Comparison of ENCODE assay signal across 14 mouse cellular contexts in genomic region chr3:101381691-101382090, GRCm38 (mm10). TPM values are rescaled to one million over a fixed set of nuclear protein-coding genes. Genes with fewer than 3 reads are reported as not detected.
DNase-seq lines count a peak whose midpoint lies in the region; ATAC-seq and TF ChIP-seq lines count a peak whose summit lies in the region.
"Had no signal": no experiment of that assay in that cellular context is flagged by ENCODE, and none has a peak within 500 bp of the region (broad histone marks: within the 10 kb centered on the region; RNA-seq: fewer than 3 reads in every experiment).

No protein-coding gene starts in this region.

- H3K36me3 ChIP-seq in heart, embryonic 15.5 days, result no peaks in the 10 kb centered on the region
- no peaks in the 10 kb centered on the region for H3K36me3 ChIP-seq in embryonic facial prominence, embryonic 10.5 days (replicated peaks)
- H3K36me3 ChIP-seq in embryonic facial prominence, embryonic 15.5 days, result no peaks in the 10 kb centered on the region
- H3K36me3 ChIP-seq in midbrain, embryonic 15.5 days (replicated peaks), result no peaks in the 10 kb centered on the region
- H3K36me3 ChIP-seq: liver, embryonic 15.5 days had no signal

- ATAC-seq in heart, embryonic 15.5 days (replicated peaks; ENCODE audit: insufficient number of reproducible peaks, insufficient read depth, low FRiP score, low read depth), result no peak
- no peak for ATAC-seq in embryonic facial prominence, embryonic 15.5 days (ENCODE audit: insufficient number of reproducible peaks, low FRiP score, low TSS enrichment, low read depth)
- no peak for ATAC-seq in midbrain, embryonic 15.5 days (replicated peaks)
- ATAC-seq: CD4-positive, CD25-positive, alpha-beta regulatory T cell, adult 4 months; intestine, postnatal 0 days had no signal

- no peak for TF ChIP-seq CTCF in left cerebral cortex, adult 2 months (IDR thresholded peaks at IDR 0.05)

- no peak overlapping the region for H3K9ac ChIP-seq in heart, embryonic 15.5 days
- no peak overlapping the region for H3K9ac ChIP-seq in embryonic facial prominence, embryonic 15.5 days
- H3K9ac ChIP-seq in midbrain, embryonic 15.5 days, result 0 out of 2 replicates have a peak overlapping the region, but pooled peaks have one; percentile 3
- H3K9ac ChIP-seq: liver, embryonic 15.5 days had no signal

- DNase-seq in heart, postnatal 4 days, result no peak
- DNase-seq in embryonic facial prominence, embryonic 10.5 days (ENCODE audit: low spot score), result peak; percentile 52
- no peak for DNase-seq in embryo, embryonic 10.5 days (ENCODE audit: low spot score)
- DNase-seq in left cerebral cortex, adult 2 months (ENCODE audit: extremely low spot score in 1 of 2, low spot score in 2 of 2), result no peak
- no peak for DNase-seq in adrenal gland, adult 18-20 months (ENCODE audit: low spot score in 2 of 2)
- DNase-seq: cerebellum, adult 8-10 months; lung, postnatal 36 days; thymus, postnatal 4 days had no signal

- H3K4me1 ChIP-seq in heart, embryonic 15.5 days (replicated peaks), result peaks cover 64% of the 10 kb centered on the region
- peaks cover 94% of the 10 kb centered on the region for H3K4me1 ChIP-seq in embryonic facial prominence, embryonic 10.5 days
- H3K4me1 ChIP-seq in embryonic facial prominence, embryonic 15.5 days, result peaks cover 78% of the 10 kb centered on the region
- H3K4me1 ChIP-seq in midbrain, embryonic 15.5 days, result peaks cover 73% of the 10 kb centered on the region

- WGBS in heart, embryonic 15.5 days, result 34% methylated on average over 5 of the region's 5 CpGs
- WGBS in embryonic facial prominence, embryonic 10.5 days, result 50% methylated on average over 5 of the region's 5 CpGs
- WGBS in embryonic facial prominence, embryonic 15.5 days, result 25% methylated on average over 5 of the region's 5 CpGs
- 83% methylated on average over 5 of the region's 5 CpGs for WGBS in midbrain, embryonic 15.5 days

- H3K27me3 ChIP-seq in heart, embryonic 15.5 days, result no peaks in the 10 kb centered on the region
- H3K27me3 ChIP-seq in embryonic facial prominence, embryonic 10.5 days (replicated peaks; ENCODE audit: low read depth, poor library complexity, severe bottlenecking), result no peaks in the 10 kb centered on the region
- no peaks in the 10 kb centered on the region for H3K27me3 ChIP-seq in embryonic facial prominence, embryonic 15.5 days
- H3K27me3 ChIP-seq in midbrain, embryonic 15.5 days (replicated peaks), result no peaks in the 10 kb centered on the region

- peak overlapping the region; percentile 85 for H3K4me2 ChIP-seq in heart, embryonic 15.5 days
- H3K4me2 ChIP-seq in embryonic facial prominence, embryonic 15.5 days (replicated peaks), result peak overlapping the region; percentile 82
- peak overlapping the region; percentile 68 for H3K4me2 ChIP-seq in midbrain, embryonic 15.5 days
- H3K4me2 ChIP-seq: liver, embryonic 15.5 days had no signal

- H3K4me3 ChIP-seq in heart, embryonic 15.5 days, result no peak overlapping the region
- peak overlapping the region; percentile 95 for H3K4me3 ChIP-seq in embryonic facial prominence, embryonic 10.5 days
- 0 out of 2 replicates have a peak overlapping the region, but pooled peaks have one; percentile 81 for H3K4me3 ChIP-seq in embryonic facial prominence, embryonic 15.5 days (replicated peaks)
- peak overlapping the region; percentile 82 for H3K4me3 ChIP-seq in midbrain, embryonic 15.5 days
- H3K4me3 ChIP-seq in left cerebral cortex, adult 2 months, result no peak overlapping the region
- H3K4me3 ChIP-seq: liver, embryonic 15.5 days had no signal

- no peak overlapping the region for H3K27ac ChIP-seq in heart, embryonic 15.5 days
- peak overlapping the region; percentile 65; the same call in 1 of the 2 replicates for H3K27ac ChIP-seq in embryonic facial prominence, embryonic 10.5 days (replicated peaks)
- 0 out of 2 replicates have a peak overlapping the region, but pooled peaks have one; percentile 44 for H3K27ac ChIP-seq in embryonic facial prominence, embryonic 15.5 days (replicated peaks)
- no peak overlapping the region for H3K27ac ChIP-seq in midbrain, embryonic 15.5 days
- H3K27ac ChIP-seq in left cerebral cortex, adult 2 months, result no peak overlapping the region
- H3K27ac ChIP-seq: liver, embryonic 15.5 days had no signal

- intact Hi-C loops in left cerebral cortex, adult 2 months (cut with DNase I), result no loop called here

- H3K9me3 ChIP-seq in heart, embryonic 15.5 days (replicated peaks), result no peaks in the 10 kb centered on the region
- no peaks in the 10 kb centered on the region for H3K9me3 ChIP-seq in embryonic facial prominence, embryonic 10.5 days
- H3K9me3 ChIP-seq in embryonic facial prominence, embryonic 15.5 days (replicated peaks), result no peaks in the 10 kb centered on the region
- H3K9me3 ChIP-seq in midbrain, embryonic 15.5 days, result no peaks in the 10 kb centered on the region
- H3K9me3 ChIP-seq: liver, embryonic 15.5 days had no signal

RNA-seq across cellular contexts. Expression of gene Igsf3, which starts 4.8 kb away (rescaled TPM):
- polyA plus RNA-seq in heart, embryonic 15.5 days (2015; fragmentation: Nextera tagmentation; extraction: Ambion mirVana), result 38.0 and 45.0 TPM in 2 replicates
- total RNA-seq in heart, postnatal 4 days (2021), result 10 to 100 TPM; 26.9 to 29.8 TPM
- 52.1 and 59.2 TPM in 2 replicates for polyA plus RNA-seq in embryonic facial prominence, embryonic 10.5 days (2016; fragmentation: Nextera tagmentation; extraction: Ambion mirVana)
- polyA plus RNA-seq in embryonic facial prominence, embryonic 15.5 days (2015; fragmentation: Nextera tagmentation; extraction: Ambion mirVana), result 76.1 and 77.2 TPM in 2 replicates
- 99.0 and 104 TPM in 2 replicates for polyA plus RNA-seq in midbrain, embryonic 15.5 days (2015; fragmentation: Nextera tagmentation; extraction: Ambion mirVana)
- total RNA-seq in left cerebral cortex, adult 2 months (2021), result 10 to 100 TPM; 22.0 to 23.7 TPM
- 1 to 10 TPM; 3.1 to 3.8 TPM for total RNA-seq in adrenal gland, adult 18-20 months (2021)

Comparison
In these comparisons a context has a peak if more than half of its experiments do, and no peak if none do; other contexts are left out.
1. H3K27ac ChIP-seq: peak in embryonic facial prominence, embryonic 10.5 days (single experiment) and embryonic facial prominence, embryonic 15.5 days (single experiment); none in heart, embryonic 15.5 days (single experiment), midbrain, embryonic 15.5 days (single experiment) and left cerebral cortex, adult 2 months (single experiment).
2. H3K4me3 ChIP-seq: peak in embryonic facial prominence, embryonic 10.5 days (single experiment), embryonic facial prominence, embryonic 15.5 days (single experiment) and midbrain, embryonic 15.5 days (single experiment); none in heart, embryonic 15.5 days (single experiment) and left cerebral cortex, adult 2 months (single experiment).
3. Peak in every context shown above with its lines, with median percentiles within 50 percentile points of each other: H3K4me2 ChIP-seq.